Mouse (Mus musculus) embryonic fibroblast, embryonic 13.5 days (primary cell): ENCODE measurements around the gene Camk2d.

Source experiments
- CTCF ChIP-seq: IDR thresholded peaks from 2 replicates; pipeline ENCODE4 v1.5.1; 2011; ENCODE audit warnings: mild to moderate bottlenecking, control low read depth, low read length, moderate library complexity, borderline replicate concordance; ENCODE audit not compliant: insufficient read depth
- POLR2A ChIP-seq: IDR thresholded peaks from 2 replicates; pipeline ENCODE4 v1.6.1; 2011; ENCODE audit warnings: low read depth, mild to moderate bottlenecking, control low read depth, low read length, moderate library complexity

GRCm38 (mm10) chr3:126597596-126598328 lies 1.7 kb downstream of the Camk2d start:
- 0 out of 2 replicates have a peak, but pooled peaks have one; percentile 4 for TF ChIP-seq POLR2A
- TF ChIP-seq CTCF, result no peak
